Mouse (Mus musculus) effector memory CD4-positive, alpha-beta T cell, adult 5 months (primary cell): ENCODE results near the gene Gm21294. TPM values are rescaled to one million over a fixed set of nuclear protein-coding genes. Genes with fewer than 3 reads are reported as not detected.

Experiments
- polyA plus RNA-seq: library from polyadenylated mRNA; unstranded; fragments of 100-300 nt; shearing (Covaris generic); gene quantifications from one replicate; pipeline ENCODE4 v1.2.1, GENCODE M21; 2017

Gene Gm21294
- polyA plus RNA-seq, result not detected

GRCm38 (mm10) chrY:89052506-89052905 is at the start of gene Gm21294:
TSS of gene Gm21294 (plus strand) at chrY:89052806.

